Mouse (Mus musculus): ENCODE measurements at regions not wholly inside any gene's neighbourhood (a gene's known extent, or its start where the extent isn't known, plus 50 kb on each side); places are given as distances from the start of the nearest gene placed in this dataset.

DNA sequence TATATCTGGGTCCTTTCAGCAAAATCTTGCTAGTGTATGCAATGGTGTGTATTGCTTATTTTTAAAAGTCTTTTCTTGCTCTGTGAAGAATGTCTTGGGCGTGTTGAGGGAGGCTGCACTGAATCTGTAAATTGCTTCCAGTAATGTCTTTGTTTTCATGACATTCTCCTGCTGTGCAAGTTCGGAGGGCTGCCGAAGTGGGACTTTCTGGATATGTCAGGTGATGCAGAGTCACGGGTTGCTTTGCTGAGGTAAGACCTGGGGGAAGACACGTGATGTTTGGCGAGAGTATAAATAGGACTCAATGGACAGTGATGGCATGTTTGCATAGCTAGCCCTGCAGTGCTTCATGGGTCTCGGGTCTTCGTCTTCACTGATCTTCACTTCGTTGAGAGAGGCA is 329.2 kb upstream of the Nr5a2 start:
- Histone ChIP-seq H3K9me3 (replicated peaks; ENCODE audit: insufficient read depth, low read length) (no peaks in the 10 kb centered on the region), H3K4me1 (ENCODE audit: control insufficient read depth in 1 of 2, insufficient read depth in 2 of 2, low read length in 2 of 2) (no peaks in the 10 kb centered on the region), H3K27me3 (ENCODE audit: control insufficient read depth in 1 of 2, insufficient read depth in 2 of 2, low read length in 2 of 2) (no peaks in the 10 kb centered on the region), H3K36me3 (ENCODE audit: control insufficient read depth in 1 of 2, insufficient read depth in 2 of 2, low read length in 2 of 2) (no peaks in the 10 kb centered on the region), H3K79me2 (ENCODE audit: control insufficient read depth, insufficient read depth, low read length, poor library complexity) (no peaks in the 10 kb centered on the region), H3K4me3 (ENCODE audit: control insufficient read depth in 1 of 2, insufficient read depth in 1 of 2, low read depth in 2 of 2, low read length in 2 of 2) (no peak overlapping the region), H3K27ac (ENCODE audit: control insufficient read depth, low read depth, low read length) (no peak overlapping the region), H3K9ac (ENCODE audit: control insufficient read depth, low read depth, low read length, poor library complexity, severe bottlenecking) (no peak overlapping the region)
- no peak for DNase-seq (ENCODE audit: low read depth, low spot score)
- TF ChIP-seq TBP (IDR thresholded peaks at IDR 0.05; ENCODE audit: low read depth, low read length) (no peak), POLR2A (IDR thresholded peaks at IDR 0.05; ENCODE audit: control insufficient read depth in 1 of 2, insufficient read depth in 1 of 2, low read depth in 1 of 2, low read length in 2 of 2, poor library complexity in 1 of 2) (no peak), NELFE (IDR thresholded peaks at IDR 0.05; ENCODE audit: low read depth, low read length) (no peak), SIN3A (IDR thresholded peaks at IDR 0.05; ENCODE audit: low read length) (no peak), ELF1 (IDR thresholded peaks at IDR 0.05; ENCODE audit: low read depth, low read length) (no peak), POLR2AphosphoS2 (IDR thresholded peaks at IDR 0.05; ENCODE audit: low read length) (no peak), MAZ (IDR thresholded peaks at IDR 0.05; ENCODE audit: low read depth, low read length) (no peak), EP300 (IDR thresholded peaks at IDR 0.05; ENCODE audit: low read depth in 1 of 2, low read length in 2 of 2) (no peak), GABPA (IDR thresholded peaks at IDR 0.05; ENCODE audit: low read depth, low read length) (no peak), USF2 (IDR thresholded peaks at IDR 0.05; ENCODE audit: borderline replicate concordance in 1 of 2, insufficient read depth in 1 of 2, low read depth in 1 of 2, low read length in 2 of 2) (no peak), MEF2A (IDR thresholded peaks at IDR 0.05; ENCODE audit: extremely low read depth, insufficient replicate concordance, low read depth, low read length, poor library complexity, severe bottlenecking) (no peak), MYB (IDR thresholded peaks at IDR 0.05; ENCODE audit: low read depth, low read length) (no peak), TAL1 (IDR thresholded peaks at IDR 0.05; ENCODE audit: low read length) (no peak), MAFK (IDR thresholded peaks at IDR 0.05; ENCODE audit: borderline replicate concordance, low read depth, low read length) (no peak), GATA1 (IDR thresholded peaks at IDR 0.05; ENCODE audit: low read depth, low read length) (no peak), CHD2 (IDR thresholded peaks at IDR 0.05; ENCODE audit: low read length) (no peak)

DNA sequence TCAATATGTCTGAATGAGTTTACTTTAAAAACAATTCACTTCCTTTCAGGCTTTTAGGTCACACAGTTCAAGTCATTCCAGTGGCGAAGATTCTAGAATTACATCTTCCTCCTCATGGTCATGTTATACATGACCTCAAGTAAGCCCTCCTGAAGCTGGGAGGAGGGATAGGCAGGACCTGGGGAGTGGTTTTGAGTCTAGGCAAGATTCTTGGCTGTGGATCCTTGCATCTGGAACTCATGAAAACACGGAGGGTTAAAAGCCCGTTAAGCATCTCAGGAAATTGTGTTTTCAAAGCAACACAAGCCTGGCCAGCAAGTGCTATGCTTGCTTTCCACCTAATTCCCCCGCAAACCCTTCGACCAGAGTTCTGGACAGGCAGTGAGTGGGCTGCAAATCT is 323.0 kb upstream of the Nr5a2 start:
- Histone ChIP-seq H3K27ac (ENCODE audit: control insufficient read depth, low read depth, low read length) (no peak overlapping the region), H3K36me3 (ENCODE audit: control insufficient read depth in 1 of 2, insufficient read depth in 2 of 2, low read length in 2 of 2) (no peaks in the 10 kb centered on the region), H3K4me3 (ENCODE audit: control insufficient read depth in 1 of 2, insufficient read depth in 1 of 2, low read depth in 2 of 2, low read length in 2 of 2) (no peak overlapping the region), H3K9me3 (replicated peaks; ENCODE audit: insufficient read depth, low read length) (no peaks in the 10 kb centered on the region), H3K27me3 (ENCODE audit: control insufficient read depth in 1 of 2, insufficient read depth in 2 of 2, low read length in 2 of 2) (no peaks in the 10 kb centered on the region), H3K9ac (ENCODE audit: control insufficient read depth, low read depth, low read length, poor library complexity, severe bottlenecking) (no peak overlapping the region), H3K79me2 (ENCODE audit: control insufficient read depth, insufficient read depth, low read length, poor library complexity) (no peaks in the 10 kb centered on the region), H3K4me1 (ENCODE audit: control insufficient read depth in 1 of 2, insufficient read depth in 2 of 2, low read length in 2 of 2) (no peaks in the 10 kb centered on the region)
- no peak for TF ChIP-seq USF2 (IDR thresholded peaks at IDR 0.05; ENCODE audit: borderline replicate concordance in 1 of 2, insufficient read depth in 1 of 2, low read depth in 1 of 2, low read length in 2 of 2)
- TF ChIP-seq TBP (IDR thresholded peaks at IDR 0.05; ENCODE audit: low read depth, low read length) = no peak
- no peak for TF ChIP-seq GATA1 (IDR thresholded peaks at IDR 0.05; ENCODE audit: low read depth, low read length)
- TF ChIP-seq CTCF (IDR thresholded peaks at IDR 0.05 in 2 of 3, conservative IDR thresholded peaks at IDR 0.05 in 1 of 3; ENCODE audit: control insufficient read depth in 1 of 3, insufficient read depth in 1 of 3, low read depth in 2 of 3, low read length in 3 of 3, poor library complexity in 1 of 3, severe bottlenecking in 1 of 3) = no peak
- TF ChIP-seq MAFK (IDR thresholded peaks at IDR 0.05; ENCODE audit: borderline replicate concordance, low read depth, low read length) = no peak
- no peak for TF ChIP-seq MAZ (IDR thresholded peaks at IDR 0.05; ENCODE audit: low read depth, low read length)
- no peak for TF ChIP-seq MXI1 (IDR thresholded peaks at IDR 0.05; ENCODE audit: low read depth, low read length)
- TF ChIP-seq POLR2AphosphoS5 (IDR thresholded peaks at IDR 0.05; ENCODE audit: borderline replicate concordance, low read depth, low read length) = no peak
- no peak for TF ChIP-seq ZNF384 (IDR thresholded peaks at IDR 0.05; ENCODE audit: low read depth, low read length)
- no peak for TF ChIP-seq ZMIZ1 (IDR thresholded peaks at IDR 0.05; ENCODE audit: low read depth, low read length)
- TF ChIP-seq KAT2A (conservative IDR thresholded peaks at IDR 0.05; ENCODE audit: low read depth, low read length) = no peak
- no peak for TF ChIP-seq RAD21 (IDR thresholded peaks at IDR 0.05; ENCODE audit: low read depth, low read length)
- no peak for TF ChIP-seq ZC3H11A (IDR thresholded peaks at IDR 0.05; ENCODE audit: low read depth, low read length)
- TF ChIP-seq NRF1 (IDR thresholded peaks at IDR 0.05; ENCODE audit: insufficient read depth, low read depth, low read length, poor library complexity, severe bottlenecking) = no peak
- no peak for TF ChIP-seq SMC3 (IDR thresholded peaks at IDR 0.05; ENCODE audit: low read depth, low read length)
- no peak for TF ChIP-seq NELFE (IDR thresholded peaks at IDR 0.05; ENCODE audit: low read depth, low read length)
- no peak for DNase-seq (ENCODE audit: low read depth, low spot score)

Data from MEL (cell line).